Mouse (Mus musculus) adrenal gland, adult 18-20 months (tissue): ENCODE data around the gene Ankrd42. TPM values are rescaled to one million over a fixed set of nuclear protein-coding genes. Genes with fewer than 3 reads are reported as not detected.

Source experiments
- DNase-seq, 2 experiments: peaks; one replicate each; pipeline ENCODE4 v3.0.0; 2021 to 2022; ENCODE audit warnings: low spot score in 2 of 2
- total RNA-seq, 2 experiments: library from RNA; stranded (reverse); gene quantifications; 1 replicate in 1 of 2; 2 replicates in 1 of 2; pipeline ENCODE4 v1.2.3; 2021

The Ankrd42 gene
- total RNA-seq, 2 experiments from 2014 or later = 6.5 to 8.3 TPM

DNA sequence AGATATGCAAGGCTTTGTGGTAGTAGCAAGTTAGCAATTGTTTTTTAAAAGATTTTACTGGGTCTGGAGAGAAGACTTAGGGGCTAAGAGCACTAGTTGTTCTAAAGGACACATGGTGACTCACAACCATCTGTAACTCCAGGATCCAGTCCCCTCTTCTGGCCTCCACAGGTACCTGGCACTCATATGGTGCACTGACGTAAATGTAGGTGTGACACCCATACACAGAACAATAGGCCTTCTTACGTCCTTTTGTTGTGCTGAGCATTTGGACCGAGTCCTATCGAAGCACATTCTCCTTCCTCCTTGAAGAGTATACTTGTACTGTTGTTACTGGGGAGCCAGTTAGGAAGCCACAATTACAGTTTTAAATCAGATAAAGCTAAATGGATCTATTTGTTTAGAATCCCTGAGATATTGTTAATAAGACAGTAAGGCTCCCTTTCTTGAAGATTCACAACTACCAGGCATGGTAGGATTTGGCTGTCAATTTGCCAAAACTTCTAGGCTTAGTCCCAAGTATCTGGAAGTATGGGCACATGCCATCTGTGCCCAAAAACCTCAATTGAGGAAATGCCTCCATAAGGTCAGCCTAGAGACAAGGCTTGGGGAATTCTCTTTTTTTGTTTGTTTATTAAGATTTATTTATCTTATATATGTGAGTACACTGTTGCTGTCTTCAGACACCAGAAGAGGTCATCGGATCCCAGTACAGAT lies 56.3 kb downstream of the Ankrd42 start:
- no peak for DNase-seq

DNA sequence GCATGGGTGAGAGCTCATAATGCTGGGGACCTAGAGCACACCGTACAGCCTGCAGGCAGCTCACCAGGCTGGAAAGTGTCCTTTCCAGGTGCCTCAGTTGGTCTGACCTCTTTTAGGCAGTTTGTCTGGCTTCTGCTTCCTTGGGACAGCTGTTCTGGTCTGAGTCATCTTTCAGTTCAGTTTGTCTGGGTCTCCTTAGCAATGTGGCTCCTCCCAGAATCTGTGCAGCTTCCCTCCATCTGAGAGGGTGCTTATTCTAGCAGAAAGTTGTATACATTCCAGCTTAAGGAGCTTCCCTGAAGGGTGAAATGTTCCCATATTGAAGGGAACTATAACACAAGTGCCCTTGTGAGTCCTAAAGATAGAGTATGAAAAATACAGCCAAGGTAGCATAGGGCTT lies 70.2 kb downstream of the Ankrd42 start:
- no peak for DNase-seq

DNA sequence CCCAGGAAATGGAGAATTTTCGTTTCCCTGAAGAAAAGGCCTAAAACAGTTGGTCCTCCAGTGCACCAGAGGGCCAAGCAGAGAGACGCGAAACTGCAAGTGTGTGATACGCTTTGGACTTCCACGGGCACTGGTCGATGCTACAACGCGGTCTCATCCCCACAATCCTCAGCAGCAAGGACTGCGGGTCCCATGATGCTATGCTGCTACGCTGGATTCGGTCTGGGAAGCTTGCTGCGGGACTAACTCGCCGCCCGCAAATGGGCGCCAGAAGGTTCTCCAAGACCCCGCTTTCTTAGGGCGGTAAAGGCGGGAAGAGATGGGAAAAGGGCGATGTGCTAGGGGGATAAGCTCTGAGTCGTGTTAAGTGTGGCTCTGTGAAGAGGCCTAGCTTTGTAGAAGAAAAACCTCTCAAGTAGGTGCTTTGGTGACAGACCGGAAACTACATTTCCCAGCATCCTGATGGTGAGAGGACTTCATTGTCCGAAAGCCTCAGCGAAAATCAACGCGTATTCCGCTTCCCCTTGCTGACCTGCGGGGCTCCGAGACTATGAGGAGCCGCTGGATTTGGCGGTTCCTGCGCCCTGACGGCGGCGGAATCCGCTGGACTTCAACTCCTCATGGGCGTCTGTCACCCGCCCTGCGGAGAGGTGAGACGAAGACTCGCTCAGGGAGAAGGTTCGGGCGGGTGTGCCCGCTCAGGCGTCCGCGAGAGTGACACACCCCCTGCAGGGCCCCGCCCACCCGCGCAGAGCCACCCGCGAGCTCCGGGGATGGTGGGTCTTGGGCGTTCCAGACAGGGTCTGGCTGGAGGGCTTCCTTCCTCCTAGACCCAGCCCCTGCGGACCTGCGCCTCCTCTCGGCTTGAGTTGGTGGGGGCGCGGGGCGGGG lies 75.7 kb downstream of the Ankrd42 start, which contains the start of gene Ccdc90b:
Ccdc90b (plus strand) TSS at position 164 of the 891 bp plus-strand sequence.
- DNase-seq = peak; percentile 69 to 83

DNA sequence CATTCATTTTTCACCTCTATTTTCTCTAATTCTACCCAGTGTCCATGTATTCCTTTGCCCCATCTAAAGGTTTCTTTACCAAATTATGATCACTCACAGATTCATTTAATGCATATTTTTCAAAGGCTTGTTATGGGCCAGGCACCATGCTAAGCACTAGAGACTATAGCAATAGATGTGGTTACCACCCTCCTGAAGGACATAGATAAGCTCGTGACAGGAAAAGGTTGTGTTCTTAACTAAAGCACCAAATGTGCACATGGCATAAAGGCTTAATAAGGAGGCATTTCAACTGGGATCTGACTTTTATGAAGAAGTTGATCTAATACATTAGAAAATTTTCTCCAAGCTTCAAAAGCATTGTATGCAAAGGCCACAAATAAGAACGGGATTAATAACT lies 78.2 kb downstream of the Ankrd42 start:
- DNase-seq = no peak

DNA sequence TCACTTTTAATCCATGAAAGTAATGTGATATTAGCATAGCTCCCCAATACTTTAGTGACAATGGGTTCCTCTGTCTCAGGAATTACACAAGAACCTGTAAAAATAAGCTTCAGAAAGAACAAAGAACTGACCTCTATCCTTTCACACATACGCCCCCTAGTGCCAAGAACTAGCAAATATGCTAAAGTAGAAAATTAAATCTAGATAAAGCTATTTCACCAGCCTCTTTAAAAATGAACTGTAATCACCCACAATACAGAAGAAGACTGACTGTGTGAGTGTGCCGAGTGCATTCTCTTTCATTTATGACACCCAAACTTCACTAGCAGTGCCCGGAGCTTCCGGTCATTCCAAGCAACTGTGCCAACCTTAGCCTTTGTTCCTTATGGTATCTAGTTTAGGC lies 86.0 kb downstream of the Ankrd42 start:
- no peak for DNase-seq

DNA sequence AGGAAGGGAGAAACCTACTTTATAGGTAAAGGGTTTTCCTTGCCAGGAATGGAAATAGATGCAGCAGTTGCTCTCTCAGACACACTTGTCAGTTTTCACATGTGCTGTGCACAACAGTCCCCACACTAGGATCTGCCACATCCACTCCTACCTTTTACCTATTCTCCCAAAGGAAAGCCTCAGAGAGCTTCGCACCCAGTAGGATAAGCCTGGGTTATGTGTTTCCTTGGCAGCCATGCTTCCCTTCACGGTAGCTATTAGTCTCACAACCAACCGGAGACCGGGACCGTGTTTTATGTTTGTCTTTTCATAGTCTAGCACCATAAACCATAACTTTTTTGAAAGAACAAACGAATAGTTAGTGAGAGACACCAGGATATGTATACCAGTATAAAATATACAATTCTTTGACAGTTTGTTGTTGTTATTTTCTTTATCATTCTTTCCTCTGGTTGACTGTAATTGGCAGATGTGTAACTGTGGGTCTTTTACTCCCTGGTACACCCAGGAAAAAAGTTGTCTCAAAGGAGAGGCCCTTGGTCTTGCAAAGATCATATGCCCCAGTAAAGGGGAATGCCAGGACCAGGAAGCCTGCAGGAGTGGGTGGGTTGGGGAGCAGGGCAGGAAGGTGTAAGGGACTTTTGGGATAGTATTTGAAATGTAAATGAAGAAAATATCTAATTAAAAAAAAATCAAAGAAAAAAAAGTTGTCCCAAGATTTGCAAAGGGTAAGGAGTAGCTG lies 86.5 kb downstream of the Ankrd42 start:
- no peak for DNase-seq

DNA sequence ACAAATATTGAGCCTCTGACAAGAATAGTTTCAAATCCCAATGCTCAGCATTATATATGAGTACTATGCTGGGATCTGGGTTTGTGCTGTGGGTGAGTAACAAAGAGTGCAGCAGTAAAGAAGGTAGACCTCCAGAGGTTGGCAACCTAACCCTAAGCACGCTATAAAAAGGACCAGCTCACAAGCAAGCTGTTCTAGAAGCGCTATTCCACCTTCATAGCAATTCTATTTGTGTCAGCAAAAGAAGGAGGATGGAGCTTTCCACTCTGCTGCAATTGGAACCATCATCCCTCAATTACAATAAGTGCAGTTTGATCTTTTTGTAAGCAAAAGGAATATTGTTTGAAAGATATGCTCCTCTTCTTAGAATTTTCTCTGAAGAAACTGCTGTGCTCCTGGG lies 90.2 kb downstream of the Ankrd42 start:
- DNase-seq = no peak

DNA sequence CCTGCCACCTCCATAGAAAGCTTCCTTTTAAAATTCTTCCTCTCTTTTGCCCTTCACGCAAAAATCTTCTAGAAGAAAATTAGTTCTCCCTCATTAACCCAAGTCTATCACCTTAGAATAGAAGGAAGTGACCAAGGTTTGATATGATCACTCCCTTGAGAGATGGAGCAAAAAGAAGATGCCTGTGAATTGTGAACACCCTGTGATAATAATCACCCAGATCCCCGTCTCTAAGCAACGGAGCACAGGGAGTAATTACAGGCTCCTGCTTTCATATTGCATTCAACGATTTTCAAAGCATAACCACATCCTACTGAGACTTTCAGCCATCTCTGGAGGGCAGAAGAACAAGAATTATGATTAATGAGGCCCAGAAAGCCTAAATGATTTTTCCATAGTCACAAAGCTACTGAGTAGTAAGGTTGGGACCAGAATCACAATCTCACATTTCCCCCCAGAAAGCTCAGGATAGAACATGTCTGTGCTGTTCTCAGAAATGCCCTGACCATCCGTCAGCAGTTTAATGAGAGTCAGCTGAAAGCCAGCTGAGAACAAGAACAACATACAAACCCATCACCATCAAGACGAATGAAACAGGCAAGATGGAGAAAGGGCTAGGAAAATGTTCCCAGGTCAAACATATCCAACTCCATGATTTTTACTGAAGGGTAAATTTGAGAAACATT lies 104.4 kb downstream of the Ankrd42 start:
- DNase-seq = no peak

Other genes starting within 250 kb of the Ankrd42 start
- 10 to 100 TPM; 36.6 to 46.4 TPM for gene Ccdc90b, start 76.0 kb downstream of the Ankrd42 start, total RNA-seq
- 10 to 100 TPM; 46.2 to 60.4 TPM for gene Pcf11, start 32.8 kb upstream of the Ankrd42 start, total RNA-seq
- 1 to 10 TPM; 4.4 to 8.0 TPM for gene Rab30, start 104.5 kb upstream of the Ankrd42 start, total RNA-seq
- under 1 TPM; 0.42 to 0.86 TPM for gene Ddias, start 237.1 kb upstream of the Ankrd42 start, total RNA-seq
- gene Prcp, start 237.3 kb upstream of the Ankrd42 start, total RNA-seq = 10 to 100 TPM; 12.1 to 13.4 TPM